Mouse (Mus musculus) kidney, postnatal 36 days (tissue): ENCODE data around the gene Zfp760.
"Not testable (repeated sequence)": the region's sequence is repeated elsewhere in the genome, so short reads cannot be mapped to it uniquely, and the experiment has no call there.

ENCODE experiments used
- DNase-seq, 2 experiments: peaks; one replicate each; pipeline ENCODE4 v3.0.0; 2021 to 2022; ENCODE audit warnings: mixed read lengths in 2 of 2

The Zfp760 gene

DNA sequence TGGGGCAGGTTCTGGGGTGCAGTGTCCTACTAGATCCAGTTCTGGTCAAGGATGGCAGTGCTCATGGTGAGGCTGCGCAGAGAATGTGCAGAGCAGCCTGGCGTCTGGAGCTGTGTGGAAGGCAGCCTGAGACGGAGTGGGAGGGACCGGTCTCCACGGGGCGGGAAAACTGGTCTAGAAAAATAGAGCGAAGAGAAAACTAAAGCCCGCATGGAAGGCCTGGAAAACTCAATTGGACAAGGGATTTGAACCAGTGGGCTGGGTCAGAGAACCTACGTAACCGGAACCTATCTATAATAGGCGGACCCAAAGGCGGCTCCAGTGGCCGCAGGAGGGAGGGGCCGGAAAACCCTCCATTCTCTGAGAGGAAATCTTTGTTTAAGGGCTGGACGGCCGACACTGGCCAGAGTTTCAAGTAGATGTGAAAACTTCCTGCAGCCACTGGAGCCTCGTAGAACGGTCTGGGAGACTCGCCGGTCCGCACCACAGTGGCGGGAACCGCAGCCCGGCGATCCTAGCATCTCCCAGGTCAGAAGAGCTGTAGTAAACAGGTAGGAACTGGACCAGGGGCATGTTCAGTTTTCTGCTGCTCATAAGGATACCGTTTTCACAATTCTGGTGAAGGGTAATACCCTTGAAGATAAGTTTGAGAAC, at the start of gene Zfp760:
TSS of gene Zfp760 (plus strand) at position 399 of the 654 bp plus-strand sequence.
- peak; percentile 91 to 94 for DNase-seq

DNA sequence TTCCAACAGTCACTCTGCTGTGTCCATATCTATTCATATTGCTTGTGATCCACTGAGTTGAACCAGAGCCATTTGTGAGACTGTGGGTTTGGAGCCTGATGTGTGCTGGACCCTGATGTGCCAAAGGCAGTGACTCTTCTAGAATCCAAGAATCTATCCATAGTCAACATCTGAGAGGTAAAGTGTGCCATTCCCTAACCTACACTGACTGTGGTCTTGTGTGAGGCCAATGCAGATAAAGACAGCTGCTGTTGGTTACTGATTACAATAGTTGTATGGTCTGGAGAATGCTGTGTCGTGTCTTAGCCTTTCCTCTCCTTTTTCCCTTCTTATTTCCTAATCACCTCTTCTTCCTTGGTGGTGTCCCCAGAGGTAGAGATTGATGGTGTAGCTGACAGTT, 28.7 kb upstream of the Zfp760 start:
- DNase-seq, result not testable (repeated sequence)

DNA sequence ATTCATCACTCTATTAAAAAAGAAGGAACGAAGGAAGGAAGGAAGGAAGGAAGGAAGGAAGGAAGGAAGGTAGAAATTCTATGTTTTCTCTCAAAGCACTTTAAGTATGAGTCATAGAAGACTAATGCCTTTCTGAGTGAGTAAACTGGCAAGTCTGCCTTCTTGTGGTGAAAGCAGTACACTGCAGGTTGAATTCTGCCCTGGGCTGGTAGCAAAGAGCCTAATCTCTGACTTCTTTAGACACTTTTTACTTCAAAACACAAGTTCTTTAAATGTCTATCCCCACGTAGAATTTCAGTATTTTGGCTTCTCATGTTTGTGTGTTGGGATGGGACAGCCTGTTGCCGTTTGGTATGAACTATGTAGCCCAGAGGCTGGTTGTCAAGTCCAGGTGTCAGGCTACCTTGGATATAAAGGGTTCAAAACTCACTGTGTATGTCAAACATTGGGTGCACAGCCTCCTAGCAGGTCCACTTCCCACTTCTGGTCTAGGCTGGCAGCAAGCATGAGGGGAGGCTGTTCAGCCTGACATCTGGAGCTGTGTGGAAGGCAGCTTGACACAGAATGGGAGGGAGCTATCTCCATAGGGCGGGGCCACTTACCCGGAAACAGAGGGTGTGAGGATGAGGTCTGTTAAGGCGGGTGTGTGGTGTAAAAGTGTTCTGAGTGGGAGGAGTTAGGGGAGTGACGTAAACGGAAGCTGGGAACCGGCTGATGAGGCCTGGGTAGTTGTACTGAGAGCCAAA, 28.1 kb upstream of the Zfp760 start:
- peak; percentile 90 to 94 for DNase-seq

DNA sequence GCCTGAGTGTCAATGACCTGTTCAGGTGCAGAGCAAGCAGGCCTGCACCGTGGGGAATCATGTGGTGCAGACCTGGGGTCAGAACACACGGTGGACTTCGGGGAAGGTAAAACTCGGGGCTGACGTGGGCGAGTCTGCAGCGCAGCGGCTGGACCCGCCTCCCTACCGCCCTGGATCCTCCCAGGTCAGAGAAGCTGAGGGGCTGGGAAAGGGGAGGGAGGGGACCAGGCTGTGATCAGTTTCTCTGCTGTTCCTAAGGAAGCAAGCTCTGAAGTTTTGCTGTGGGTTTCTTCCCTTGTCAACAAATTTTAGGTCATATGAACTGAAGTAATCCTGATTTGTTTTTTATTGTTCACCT, 27.5 kb upstream of the Zfp760 start:
- not testable (repeated sequence) for DNase-seq

DNA sequence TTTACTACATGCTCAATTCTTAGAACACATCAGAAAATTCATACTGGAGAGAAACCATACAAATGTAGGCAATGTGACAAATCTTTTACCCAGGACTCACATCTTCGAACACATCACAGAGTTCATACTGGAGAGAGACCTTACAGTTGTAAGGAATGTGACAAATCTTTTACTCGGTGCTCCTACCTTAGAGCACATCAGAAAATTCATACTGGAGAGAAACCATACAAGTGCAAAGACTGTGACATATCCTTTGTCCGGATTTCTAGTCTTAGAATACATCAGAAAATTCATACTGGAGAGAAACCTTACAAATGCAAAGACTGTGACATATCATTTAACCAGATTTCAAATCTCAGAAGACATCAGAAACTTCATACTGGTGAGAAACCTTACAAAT, 16.0 kb upstream of the Zfp760 start, which contains the start of gene Gm10226:
TSS of gene Gm10226 (plus strand) at position 301 of the 400 bp plus-strand sequence.
- DNase-seq, result no peak

DNA sequence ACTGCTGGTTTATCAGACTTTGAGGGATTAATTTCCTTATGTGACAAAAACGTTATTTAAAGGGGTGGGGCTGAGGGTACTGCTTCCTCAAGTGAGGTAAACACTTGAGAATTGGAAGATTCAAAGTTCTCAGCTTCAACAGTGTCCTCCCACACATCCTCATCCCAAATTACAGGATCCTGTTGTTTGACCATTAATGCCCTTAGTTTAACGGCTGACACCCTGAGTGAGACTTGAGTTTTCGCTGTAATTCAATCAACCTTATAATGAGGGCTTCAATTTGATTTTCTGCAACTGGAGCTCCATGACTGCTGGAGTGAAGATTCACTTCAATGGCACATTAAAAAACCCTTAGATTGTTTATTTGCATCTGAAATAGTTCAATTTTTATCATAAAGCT, 14.2 kb upstream of the Zfp760 start:
- no peak for DNase-seq

DNA sequence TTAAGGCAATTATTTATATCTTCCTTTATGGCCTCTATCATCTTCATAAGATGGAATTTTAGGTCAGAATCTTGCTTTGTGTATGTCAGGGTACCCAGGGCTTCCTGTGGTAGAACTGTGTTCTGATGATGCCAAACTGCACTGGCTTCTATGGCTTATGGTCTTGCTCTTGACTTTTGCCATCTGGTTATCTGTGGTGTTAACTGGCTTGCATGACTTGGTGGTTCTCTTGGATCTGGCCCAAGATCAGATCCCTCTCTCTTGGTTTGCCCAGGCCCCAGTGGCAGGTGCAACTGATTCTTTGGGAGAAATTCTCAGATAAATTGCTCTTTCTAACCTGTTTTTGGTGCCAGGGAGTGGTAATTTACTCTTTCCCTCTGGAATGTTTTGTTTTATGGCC, 11.5 kb upstream of the Zfp760 start:
- DNase-seq, result no peak

DNA sequence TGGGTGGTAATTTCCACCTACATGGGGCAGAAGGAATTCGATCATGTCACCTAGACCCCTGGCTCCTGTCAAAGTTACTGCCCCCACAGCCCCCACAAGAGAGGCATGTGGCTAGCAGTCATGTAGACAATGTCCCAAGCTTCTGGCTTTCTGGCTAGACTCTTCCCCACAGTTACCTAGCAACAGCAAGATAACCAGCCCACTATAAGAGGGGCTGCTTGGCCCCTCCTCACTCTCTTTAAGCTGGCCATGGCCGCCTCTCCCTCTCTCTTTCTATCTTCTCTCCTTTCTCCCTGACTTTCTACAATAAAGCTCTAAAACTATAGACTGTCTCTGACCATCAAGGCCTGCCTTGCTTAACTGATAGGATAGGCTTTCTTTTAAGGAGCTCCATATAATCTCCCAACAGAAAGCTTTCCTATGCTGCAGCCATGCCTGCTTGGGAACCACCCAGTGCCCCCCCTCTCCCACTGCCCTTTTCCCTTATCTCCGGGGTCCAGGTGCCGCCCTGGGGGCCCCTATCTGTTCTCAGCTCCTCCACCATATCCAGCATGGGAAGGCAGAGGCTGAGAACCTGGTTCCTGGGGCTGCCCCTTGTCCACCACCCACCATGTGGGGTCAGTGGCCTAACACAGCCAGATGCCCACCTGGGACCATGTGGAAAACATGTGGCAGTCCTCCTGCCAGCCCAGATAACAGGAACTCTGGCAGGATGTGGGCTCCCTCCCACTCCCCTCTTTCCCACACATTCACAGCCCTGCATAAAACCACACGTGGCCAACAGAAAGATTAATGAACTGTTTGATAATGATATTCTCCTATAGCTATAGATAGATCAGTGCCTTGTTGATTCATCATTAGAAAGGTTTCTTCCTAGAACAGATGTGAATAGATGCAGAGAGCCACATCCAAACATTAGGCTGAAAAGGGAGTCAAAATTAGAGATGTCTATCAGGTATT, 5.0 kb upstream of the Zfp760 start:
- DNase-seq, result no peak

DNA sequence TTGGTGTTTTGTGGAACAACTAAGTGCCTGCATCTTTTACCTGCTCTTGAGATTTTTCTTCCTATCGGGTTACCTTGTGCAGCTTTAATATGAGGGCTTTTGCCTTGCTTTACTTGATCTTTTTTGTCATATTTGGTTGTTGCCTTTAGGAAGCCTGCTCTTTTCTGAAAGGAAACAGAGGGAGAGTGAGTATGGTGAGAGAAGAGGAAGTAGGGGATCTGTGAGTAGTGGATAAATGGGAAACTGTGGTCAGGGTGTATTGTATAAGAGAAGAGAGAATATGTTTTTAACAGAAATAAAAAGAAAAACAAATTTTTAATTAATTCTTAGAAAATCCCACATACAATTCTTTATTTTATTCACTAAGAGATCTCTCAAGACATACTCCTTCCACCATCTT, 4.1 kb upstream of the Zfp760 start:
- no peak for DNase-seq

DNA sequence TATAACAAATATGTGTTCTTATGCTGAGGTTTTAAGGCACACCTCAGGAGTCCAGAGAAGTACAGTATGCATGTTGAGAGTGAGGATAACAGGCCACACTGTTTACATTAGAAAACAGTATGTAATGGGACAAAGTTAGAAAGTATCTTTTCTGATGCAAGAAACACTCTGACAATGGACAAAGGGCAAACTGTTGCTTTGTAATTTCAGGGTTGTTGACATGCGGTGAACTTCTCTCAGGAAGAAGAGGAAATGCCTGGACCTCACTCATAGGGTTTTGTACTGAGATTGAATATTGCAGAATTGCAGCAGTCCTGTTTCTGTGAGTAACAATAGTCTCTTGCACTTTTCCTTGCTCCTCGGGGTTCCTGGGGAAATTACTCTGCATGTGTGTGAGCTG, 860 bp downstream of the Zfp760 start:
- no peak for DNase-seq

DNA sequence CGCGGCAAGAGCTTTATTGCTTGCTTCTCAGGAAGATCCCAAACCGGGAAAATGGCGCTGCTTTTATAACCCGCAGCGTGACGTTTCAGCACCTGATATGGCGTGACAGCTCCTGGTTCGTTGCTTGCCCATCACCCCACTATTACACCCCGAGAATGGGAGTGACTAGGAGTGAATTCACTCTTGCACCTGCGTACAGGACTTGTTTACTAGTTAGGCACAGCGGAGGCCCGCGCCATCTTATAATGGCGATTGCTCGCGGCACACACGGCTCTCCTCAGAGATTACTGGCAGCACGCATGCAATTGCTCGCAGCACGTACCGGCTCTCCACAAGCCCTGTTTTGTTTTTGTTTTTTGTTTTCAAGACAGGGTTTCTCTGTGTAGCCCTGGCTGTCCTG, 23.0 kb downstream of the Zfp760 start, which contains the start of gene Zfp229:
TSS of gene Zfp229 (plus strand) at position 301 of the 400 bp plus-strand sequence.
- DNase-seq, result not testable (repeated sequence)

DNA sequence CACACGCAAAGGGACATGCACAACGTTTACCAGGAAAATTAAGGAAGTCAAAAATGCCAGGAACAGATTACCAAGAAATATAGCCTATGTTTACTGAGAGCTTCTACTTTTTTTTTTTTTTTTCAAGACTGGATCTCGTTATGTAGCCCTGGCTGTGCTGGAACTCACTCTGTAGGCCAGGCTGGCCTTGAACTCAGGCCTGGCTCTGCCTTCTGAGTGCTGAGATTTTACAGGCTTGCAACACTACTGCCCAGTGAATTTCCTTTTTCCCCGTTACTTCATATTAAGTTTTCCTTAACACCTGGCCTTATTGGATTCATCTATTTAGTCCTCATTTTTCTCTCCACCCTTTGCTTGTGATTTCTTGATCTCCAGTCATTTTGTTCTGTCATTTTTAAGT, 25.5 kb downstream of the Zfp760 start:
- no peak for DNase-seq

DNA sequence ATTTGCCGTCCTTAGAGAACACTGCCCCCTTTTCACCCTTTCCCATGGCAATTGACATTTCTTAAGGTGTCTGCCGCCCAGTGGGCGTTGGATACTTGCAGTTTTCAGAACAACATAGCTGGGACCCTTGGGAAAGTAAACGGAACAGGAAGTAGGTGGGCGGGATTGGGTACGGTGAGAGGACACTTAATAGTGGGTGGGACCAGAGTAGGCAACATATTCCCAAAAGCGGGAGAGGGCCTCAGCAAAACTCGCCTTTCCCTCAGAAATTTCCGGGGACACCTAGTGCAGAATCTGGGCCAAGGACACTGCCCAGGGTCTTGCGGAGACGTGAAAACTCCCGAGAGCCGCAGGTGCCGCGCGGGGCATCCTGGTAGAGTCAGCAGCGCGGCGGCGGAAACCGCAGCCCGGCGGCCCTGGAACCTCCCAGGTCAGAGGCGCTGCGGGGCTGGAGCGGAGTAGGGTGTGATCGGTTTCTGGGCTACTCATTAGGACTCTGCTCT, 26.0 kb downstream of the Zfp760 start:
- peak; percentile 84 for DNase-seq

DNA sequence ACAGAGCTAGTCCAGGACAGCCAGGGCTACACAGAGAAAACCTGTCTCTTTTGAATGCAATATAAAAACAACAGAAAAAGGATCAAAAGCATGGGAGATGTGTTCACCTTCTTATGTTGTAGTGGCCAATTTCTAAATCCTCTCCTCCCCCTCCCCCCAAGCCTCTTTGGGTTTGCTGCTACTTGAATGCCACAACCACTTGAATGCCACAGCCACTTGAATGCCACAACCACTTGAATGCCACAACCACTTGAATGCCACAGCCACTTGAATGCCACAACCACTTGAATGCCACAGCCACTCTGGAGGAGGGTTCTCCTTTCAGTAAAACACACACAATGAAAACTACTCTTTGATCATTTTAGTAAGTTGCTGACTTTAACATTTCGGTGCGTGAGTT, 45.2 kb downstream of the Zfp760 start:
- no peak for DNase-seq

DNA sequence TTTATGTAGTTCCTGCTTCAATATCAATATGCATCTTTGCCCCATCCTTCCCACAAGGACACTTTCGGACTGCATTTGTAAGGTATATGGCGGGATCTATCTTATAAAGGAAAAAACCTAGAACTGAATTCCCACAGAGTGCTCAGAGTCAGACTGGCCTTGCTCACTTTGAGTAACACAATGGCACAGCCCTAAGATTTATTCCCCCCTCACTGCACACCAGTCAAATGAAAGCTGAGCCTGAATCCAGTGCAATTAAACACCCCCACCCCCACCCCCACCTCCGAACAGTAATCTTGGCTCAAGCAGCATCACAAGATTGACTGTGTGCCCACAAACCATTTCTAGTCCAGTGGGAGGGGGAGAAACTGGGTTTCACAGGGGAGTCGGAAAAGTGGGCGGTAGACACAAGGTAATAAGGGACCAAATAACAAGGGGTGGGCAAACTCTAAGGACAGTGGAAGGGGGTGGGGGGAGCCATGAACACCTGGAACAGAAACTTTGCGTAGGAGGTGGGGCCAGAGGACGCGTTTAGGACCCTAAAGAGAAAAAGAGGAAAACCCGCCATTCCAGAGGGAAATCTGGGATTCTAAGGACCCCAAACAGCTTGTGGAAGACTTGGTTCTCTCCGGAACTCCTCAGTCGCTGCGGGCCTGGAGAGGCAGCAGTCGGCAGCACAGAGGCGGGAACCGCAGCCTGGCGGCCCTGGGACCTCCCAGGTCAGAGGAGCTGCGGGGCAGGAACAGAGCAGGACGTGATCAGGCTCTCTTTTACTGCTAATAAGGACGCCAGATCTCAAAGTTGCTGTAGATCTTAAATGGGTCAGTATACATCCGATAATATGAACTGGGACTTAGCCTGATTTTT, 46.0 kb downstream of the Zfp760 start:
- peak; percentile 20 to 53 for DNase-seq

DNA sequence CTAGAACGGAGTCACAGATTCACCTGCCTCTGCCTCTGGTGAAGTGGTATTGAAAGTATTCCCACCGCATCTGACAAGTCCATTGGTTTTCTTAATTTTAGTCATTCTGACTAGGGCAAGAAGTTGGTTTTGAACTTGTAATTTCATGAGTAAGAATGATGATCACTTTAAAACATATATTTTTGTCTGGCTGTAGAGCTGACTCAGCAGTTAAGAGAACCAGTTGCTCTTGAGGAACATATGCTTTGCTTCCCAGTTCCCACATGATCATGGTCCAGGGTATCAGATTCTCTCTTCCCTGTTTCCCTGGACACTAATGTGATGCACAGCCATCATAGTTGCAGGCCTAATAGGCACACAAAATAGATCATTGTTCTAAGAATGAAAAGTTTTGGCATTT, 62.8 kb downstream of the Zfp760 start:
- DNase-seq, result no peak
